Mouse (Mus musculus) ovary, adult 10 weeks (tissue): ENCODE data around the gene Rpe. TPM values are rescaled to one million over a fixed set of nuclear protein-coding genes. Genes with fewer than 3 reads are reported as not detected.

ENCODE experiments used
- polyA plus RNA-seq: library from polyadenylated mRNA; stranded (reverse); fragments of 350-450 nt; fragmentation: Illumina TruSeq; extraction: RNeasy Lipid Tissue Mini Kit (QIAGEN cat#74804); gene quantifications from one replicate; pipeline ENCODE4 v1.2.3, GENCODE M21; 2014

Rpe gene
- polyA plus RNA-seq: 151 TPM

GRCm38 (mm10) chr1:66700693-66701575 is at the start of gene Rpe:
TSS of gene Rpe (plus strand) at chr1:66700831.

Other genes starting within 250 kb of the Rpe start
- gene Unc80, start 232.5 kb upstream of the Rpe start, polyA plus RNA-seq: 0.37 TPM
- 95.5 TPM for gene Kansl1l, start 116.7 kb downstream of the Rpe start, polyA plus RNA-seq
- gene Acadl, start 162.4 kb downstream of the Rpe start, polyA plus RNA-seq: 283 TPM
- gene Myl1, start 244.6 kb downstream of the Rpe start, polyA plus RNA-seq: 9.3 TPM